Mouse (Mus musculus) kidney, postnatal 4 days (tissue): Measurements from ENCODE around the gene Mettl13.

Source experiments
- DNase-seq, 2 experiments: peaks; one replicate each; pipeline ENCODE4 v3.0.0; 2021; ENCODE audit warnings: mixed read lengths in 2 of 2

The Mettl13 gene

GRCm38 (mm10) chr1:162531584-162531983 is 16.8 kb downstream of the Mettl13 start:
- no peak for DNase-seq

- no peak for DNase-seq
Observed at GRCm38 (mm10) chr1:162530666-162531065, 17.7 kb downstream of the Mettl13 start.

- peak; percentile 21 to 37 for DNase-seq
Observed at GRCm38 (mm10) chr1:162529651-162530050, 18.7 kb downstream of the Mettl13 start.

- DNase-seq, result no peak
Observed at GRCm38 (mm10) chr1:162515116-162515515, 33.2 kb downstream of the Mettl13 start.

- no peak for DNase-seq
Observed at GRCm38 (mm10) chr1:162510013-162510356, 38.4 kb downstream of the Mettl13 start.

- peak in 1 of 2 experiments; percentile 16 for DNase-seq
Observed at GRCm38 (mm10) chr1:162509329-162510012, 38.9 kb downstream of the Mettl13 start.

- peak; percentile 16 to 29 for DNase-seq
Observed at GRCm38 (mm10) chr1:162508211-162509005, 39.9 kb downstream of the Mettl13 start.

GRCm38 (mm10) chr1:162506516-162506915 is 41.8 kb downstream of the Mettl13 start:
- DNase-seq, result no peak

GRCm38 (mm10) chr1:162505649-162506048 is 42.7 kb downstream of the Mettl13 start:
- DNase-seq, result no peak
